Mouse (Mus musculus) CH12.LX (cell line): ENCODE data around the gene Pitx2.

ENCODE experiments used
- CHD1 ChIP-seq: IDR thresholded peaks from 2 replicates; pipeline ENCODE4 v1.6.1; 2012; ENCODE audit warnings: low read depth, low read length, improper control_type of control experiment, inconsistent platforms
- CTCF ChIP-seq, 2 experiments: IDR thresholded peaks in 1 of 2; conservative IDR thresholded peaks in 1 of 2; 2 replicates each; pipeline ENCODE4 v1.5.1; 2011 to 2012; ENCODE audit warnings: low read depth in 2 of 2, low read length in 2 of 2, improper control_type of control experiment in 1 of 2, inconsistent platforms in 1 of 2, mild to moderate bottlenecking in 1 of 2, moderate library complexity in 1 of 2
- EP300 ChIP-seq: IDR thresholded peaks from 2 replicates; pipeline ENCODE4 v1.6.1; 2011; ENCODE audit warnings: low read length, improper control_type of control experiment
- GABPA ChIP-seq: IDR thresholded peaks from 2 replicates; pipeline ENCODE4 v1.6.1; 2012; ENCODE audit warnings: low read depth, low read length, improper control_type of control experiment, inconsistent platforms; ENCODE audit not compliant: insufficient replicate concordance
- MAFK ChIP-seq: IDR thresholded peaks from 2 replicates; pipeline ENCODE4 v1.6.1; 2011; ENCODE audit warnings: low read length, improper control_type of control experiment; ENCODE audit not compliant: insufficient replicate concordance
- MXI1 ChIP-seq: IDR thresholded peaks from 2 replicates; pipeline ENCODE4 v1.6.1; 2011; ENCODE audit warnings: mild to moderate bottlenecking, low read depth, low read length, improper control_type of control experiment
- NELFE ChIP-seq: IDR thresholded peaks from 2 replicates; pipeline ENCODE4 v1.6.1; 2011; ENCODE audit warnings: low read depth, low read length, improper control_type of control experiment
- POLR2A ChIP-seq: IDR thresholded peaks from 2 replicates; pipeline ENCODE4 v1.6.1; 2011; ENCODE audit warnings: low read depth, mild to moderate bottlenecking, improper control_type of control experiment, low read length
- SIN3A ChIP-seq: IDR thresholded peaks from 2 replicates; pipeline ENCODE4 v1.6.1; 2012; ENCODE audit warnings: low read length, improper control_type of control experiment, inconsistent platforms
- TBP ChIP-seq: conservative IDR thresholded peaks from 2 replicates; pipeline ENCODE4 v1.6.1; 2011; ENCODE audit warnings: low read depth, low read length, improper control_type of control experiment
- USF2 ChIP-seq: conservative IDR thresholded peaks from 2 replicates; pipeline ENCODE4 v1.6.1; 2011; ENCODE audit warnings: low read depth, low read length, improper control_type of control experiment

- TF ChIP-seq CHD1 (no peak), MXI1 (no peak), NELFE (no peak), POLR2A (no peak), TBP (no peak), GABPA (no peak), CTCF (conservative IDR thresholded peaks at IDR 0.05 in 1 of 2, IDR thresholded peaks at IDR 0.05 in 1 of 2; ENCODE audit: low read depth in 2 of 2, low read length in 2 of 2) (no peak), MAFK (no peak), EP300 (no peak), SIN3A (no peak), USF2 (no peak)
Observed at GRCm38 (mm10) chr3:129227331-129227730, 27.7 kb downstream of the Pitx2 start.
